Comparison of ENCODE assay signal across 17 mouse cellular contexts in genomic region chr5:143620196-143620595, GRCm38 (mm10).
"Had no signal": no experiment of that assay in that cellular context is flagged by ENCODE, and none has a peak within 500 bp of the region (broad histone marks: within the 10 kb centered on the region; RNA-seq: fewer than 3 reads in every experiment).

No protein-coding gene starts in this region.

- H3K9me3 ChIP-seq: heart, embryonic 10.5 days; heart, embryonic 12.5 days; hindbrain, embryonic 13.5 days; hindbrain, embryonic 15.5 days; limb, embryonic 13.5 days; limb, embryonic 15.5 days; liver, embryonic 12.5 days had no signal

- H3K36me3 ChIP-seq: heart, embryonic 10.5 days; heart, embryonic 12.5 days; hindbrain, embryonic 13.5 days; hindbrain, embryonic 15.5 days; kidney, embryonic 15.5 days; limb, embryonic 13.5 days; limb, embryonic 15.5 days; liver, embryonic 12.5 days had no signal

- H3K27me3 ChIP-seq: heart, embryonic 12.5 days; hindbrain, embryonic 13.5 days; hindbrain, embryonic 15.5 days; kidney, embryonic 15.5 days; limb, embryonic 13.5 days; limb, embryonic 15.5 days; liver, embryonic 12.5 days had no signal

- H3K9ac ChIP-seq: heart, embryonic 12.5 days; hindbrain, embryonic 15.5 days; kidney, embryonic 15.5 days; limb, embryonic 13.5 days; limb, embryonic 15.5 days; liver, embryonic 12.5 days; liver, embryonic 14.5 days had no signal

- H3K4me3 ChIP-seq: heart, embryonic 10.5 days; heart, embryonic 12.5 days; hindbrain, embryonic 13.5 days; hindbrain, embryonic 15.5 days; kidney, embryonic 15.5 days; limb, embryonic 13.5 days; limb, embryonic 15.5 days; liver, embryonic 12.5 days had no signal

- ATAC-seq: hindbrain, postnatal 0 days; liver, embryonic 12.5 days had no signal

- DNase-seq: gastrocnemius, postnatal 14 days; gastrocnemius, postnatal 36 days; heart, adult 18-20 months; heart, postnatal 10 days; heart, postnatal 36 days; layer of hippocampus, postnatal 36 days had no signal

- H3K27ac ChIP-seq: heart, embryonic 10.5 days; hindbrain, embryonic 13.5 days; hindbrain, embryonic 15.5 days; hindbrain, postnatal 0 days; kidney, postnatal 0 days; limb, embryonic 13.5 days; limb, embryonic 15.5 days; liver, embryonic 12.5 days; liver, embryonic 14.5 days had no signal

- H3K4me2 ChIP-seq: heart, embryonic 12.5 days; hindbrain, embryonic 13.5 days; liver, embryonic 12.5 days had no signal
